Mouse (Mus musculus) heart, embryonic 13.5 days (tissue): ENCODE results near the gene Slc34a2. TPM values are rescaled to one million over a fixed set of nuclear protein-coding genes. Genes with fewer than 3 reads are reported as not detected.

Experiments used
- ATAC-seq: fragments of 200-750 bp; cut with Nextera tagmentation; 2 replicates; pipeline ENCODE4 v1.8.0; 2017; ENCODE audit warnings: moderate TSS enrichment; ENCODE audit not compliant: insufficient number of reproducible peaks, low FRiP score, low TSS enrichment; ENCODE audit errors: extremely low read depth
- H3K27ac ChIP-seq: fragments of 300-500 bp; sonication (generic); replicated peaks from 2 replicates; pipeline ENCODE4 v1.5.1; 2015; ENCODE audit warnings: moderate library complexity, mild to moderate bottlenecking, inconsistent platforms
- H3K27me3 ChIP-seq: fragments of 300-500 bp; sonication (generic); replicated peaks from 2 replicates; pipeline ENCODE4 v1.6.1; 2015; ENCODE audit warnings: mild to moderate bottlenecking, inconsistent platforms
- H3K36me3 ChIP-seq: fragments of 300-500 bp; sonication (generic); 2 replicates; pipeline ENCODE4 v1.6.1; 2015; ENCODE audit warnings: mild to moderate bottlenecking, inconsistent platforms
- H3K4me1 ChIP-seq: fragments of 300-500 bp; sonication (generic); 2 replicates; pipeline ENCODE4 v1.6.1; 2015; ENCODE audit warnings: inconsistent platforms
- H3K4me2 ChIP-seq: fragments of 300-500 bp; sonication (generic); 2 replicates; pipeline ENCODE4 v1.6.1; 2015; ENCODE audit warnings: inconsistent platforms, mild to moderate bottlenecking, moderate library complexity
- H3K4me3 ChIP-seq: fragments of 300-500 bp; sonication (generic); 2 replicates; pipeline ENCODE4 v1.5.1; 2015; ENCODE audit warnings: moderate library complexity, mild to moderate bottlenecking, inconsistent platforms
- H3K9ac ChIP-seq: fragments of 300-500 bp; sonication (generic); 2 replicates; pipeline ENCODE4 v1.6.1; 2015; ENCODE audit warnings: inconsistent platforms, mild to moderate bottlenecking, moderate library complexity
- H3K9me3 ChIP-seq: fragments of 300-500 bp; sonication (generic); 2 replicates; pipeline ENCODE4 v1.6.1; 2016; ENCODE audit warnings: inconsistent platforms
- WGBS: fragments of 180-500 bp; shearing (Covaris S2); methylation state at CpG from one replicate; pipeline ENCODE4 v1.1.7; 2015; ENCODE audit warnings: mixed read lengths; 5-methylcytosine and 5-hydroxymethylcytosine counted together
- polyA plus RNA-seq: library from polyadenylated mRNA; unstranded; fragments of >200 nt; fragmentation: Nextera tagmentation; extraction: Ambion mirVana; gene quantifications from 2 replicates; pipeline ENCODE4 v1.2.1, GENCODE M21; 2015

Slc34a2 gene
- polyA plus RNA-seq, 1 experiment from 2014 or later, result not detected

GRCm38 (mm10) chr5:53112942-53113341 is 75.1 kb downstream of the Slc34a2 start:
- Histone ChIP-seq H3K27ac (no peak overlapping the region), H3K4me1 (0 out of 2 replicates have a peak, but pooled peaks cover 3% of the 10 kb centered on the region), H3K9ac (no peak overlapping the region), H3K36me3 (no peaks in the 10 kb centered on the region), H3K9me3 (peaks cover 5% of the 10 kb centered on the region; the same call in 1 of the 2 replicates), H3K4me3 (no peak overlapping the region), H3K4me2 (no peak overlapping the region), H3K27me3 (no peaks in the 10 kb centered on the region)
- 88% methylated on average over 5 of the region's 5 CpGs for WGBS
- no peak for ATAC-seq

DNA sequence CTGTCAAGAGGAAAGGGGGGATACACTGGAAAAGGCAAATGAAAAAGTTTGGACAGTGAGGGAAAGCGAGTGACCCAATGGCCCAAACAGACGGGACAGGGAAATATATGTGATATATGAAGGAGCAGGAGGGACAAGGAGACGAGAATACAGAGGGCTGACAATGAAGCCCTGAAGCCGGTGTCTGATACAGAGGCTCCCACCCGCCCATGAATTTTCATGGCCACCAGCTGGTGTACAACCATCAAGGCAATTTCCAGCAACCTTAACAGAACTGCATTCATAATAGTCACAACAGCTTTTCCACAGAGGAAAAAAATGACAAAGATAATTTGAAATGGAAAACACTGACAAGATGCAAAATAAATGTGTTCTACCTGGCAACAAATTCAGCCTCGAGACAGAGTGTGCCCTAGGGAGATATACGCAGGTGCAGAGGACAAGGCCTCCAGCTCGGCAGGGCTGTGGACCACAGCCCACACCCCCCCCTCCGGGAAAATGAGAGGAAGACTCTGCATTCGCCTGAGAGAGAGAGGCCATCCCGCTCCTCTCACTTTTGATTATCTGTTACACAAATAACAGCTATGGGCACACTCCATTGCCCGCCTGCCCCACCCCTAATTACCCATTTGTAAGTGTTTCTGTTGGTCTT is 76.9 kb downstream of the Slc34a2 start:
- no peak for ATAC-seq
- 64% methylated on average over 12 of the region's 12 CpGs for WGBS
- peaks cover 5% of the 10 kb centered on the region; the same call in 1 of the 2 replicates for H3K9me3 ChIP-seq
- no peaks in the 10 kb centered on the region for H3K36me3 ChIP-seq
- H3K9ac ChIP-seq, result no peak overlapping the region
- H3K27ac ChIP-seq, result no peak overlapping the region
- H3K27me3 ChIP-seq, result no peaks in the 10 kb centered on the region
- no peak overlapping the region for H3K4me3 ChIP-seq
- no peak overlapping the region for H3K4me2 ChIP-seq
- H3K4me1 ChIP-seq, result peaks cover 5% of the 10 kb centered on the region; the same call in 1 of the 2 replicates

GRCm38 (mm10) chr5:53118212-53118611 is 80.3 kb downstream of the Slc34a2 start:
- Histone ChIP-seq H3K36me3 (no peaks in the 10 kb centered on the region), H3K9me3 (peaks cover 1% of the 10 kb centered on the region; the same call in 1 of the 2 replicates), H3K27me3 (no peaks in the 10 kb centered on the region), H3K9ac (no peak overlapping the region), H3K27ac (no peak overlapping the region), H3K4me2 (no peak overlapping the region), H3K4me1 (peaks cover 12% of the 10 kb centered on the region; the same call in 1 of the 2 replicates), H3K4me3 (no peak overlapping the region)
- 88% methylated on average over 8 of the region's 8 CpGs for WGBS
- no peak for ATAC-seq

DNA sequence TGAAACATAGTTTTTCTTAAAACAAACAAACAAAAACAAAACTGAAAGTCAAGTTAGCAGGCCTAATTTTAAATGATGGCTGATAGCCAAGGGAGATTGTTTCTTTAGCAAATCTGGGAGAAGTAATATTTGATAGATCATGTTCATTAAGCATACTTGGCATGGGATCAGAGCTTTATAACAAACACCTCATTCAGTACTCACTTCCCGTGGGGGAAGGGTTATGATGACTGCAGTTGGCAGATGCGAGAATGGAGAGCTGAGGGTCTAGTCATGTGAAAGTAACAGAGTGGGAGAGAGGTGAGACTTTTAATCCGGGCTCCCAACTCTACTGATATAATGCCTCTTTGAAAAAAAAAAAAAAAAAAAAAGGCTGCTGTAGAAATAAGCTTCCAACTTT is 81.8 kb downstream of the Slc34a2 start:
- no peaks in the 10 kb centered on the region for H3K9me3 ChIP-seq
- H3K27ac ChIP-seq, result no peak overlapping the region
- H3K27me3 ChIP-seq, result no peaks in the 10 kb centered on the region
- peaks cover 16% of the 10 kb centered on the region; the same call in 1 of the 2 replicates for H3K4me1 ChIP-seq
- no peak overlapping the region for H3K4me3 ChIP-seq
- no peak overlapping the region for H3K9ac ChIP-seq
- no peak overlapping the region for H3K4me2 ChIP-seq
- H3K36me3 ChIP-seq, result no peaks in the 10 kb centered on the region
- WGBS, result 65% methylated on average over 3 of the region's 3 CpGs
- ATAC-seq, result no peak

Other genes starting within 250 kb of the Slc34a2 start
- gene Anapc4, start 204.1 kb upstream of the Slc34a2 start, polyA plus RNA-seq, result 65.8 and 71.1 TPM in 2 replicates
- 1.0 and 1.3 TPM in 2 replicates for gene Sel1l3, start 175.8 kb downstream of the Slc34a2 start, polyA plus RNA-seq
- 149 and 169 TPM in 2 replicates for gene Smim20, start 229.0 kb downstream of the Slc34a2 start, polyA plus RNA-seq